Mouse (Mus musculus): ENCODE results near the gene Nog. TPM values are rescaled to one million over a fixed set of nuclear protein-coding genes. Genes with fewer than 3 reads are reported as not detected.

The Nog gene
- not detected in 2 replicates for polyA plus RNA-seq (2012; ENCODE audit: low replicate concordance)

GRCm38 (mm10) chr11:89302056-89302815 is at the start of gene Nog:
TSS of gene Nog (minus strand) at chr11:89302332.

Other genes starting within 250 kb of the Nog start
- 2.0 and 2.5 TPM in 2 replicates for gene Dgke, start 235.5 kb downstream of the Nog start, polyA plus RNA-seq (2012; ENCODE audit: low replicate concordance)
- gene Gm525, start 228.5 kb downstream of the Nog start, polyA plus RNA-seq (2012; ENCODE audit: low replicate concordance): not detected in 2 replicates